Mouse (Mus musculus) CH12.LX (cell line): ENCODE measurements around the gene Eif2ak2. TPM values are rescaled to one million over a fixed set of nuclear protein-coding genes. Genes with fewer than 3 reads are reported as not detected.
A peak's percentile ranks its signal among the peaks of the same experiment; 100 is the strongest.

Source experiments
- DNase-seq: peaks from one replicate; pipeline ENCODE4 v3.0.0-alpha.2; 2013; ENCODE audit errors: extremely low read depth
- H3K27ac ChIP-seq: 2 replicates; pipeline ENCODE4 v1.5.1; 2012; ENCODE audit warnings: low read depth, mild to moderate bottlenecking, control low read depth, moderate library complexity; ENCODE audit not compliant: insufficient read depth
- H3K27me3 ChIP-seq: replicated peaks from 2 replicates; pipeline ENCODE3; 2012; ENCODE audit warnings: inconsistent platforms
- H3K36me3 ChIP-seq, 2 experiments: replicated peaks in 1 of 2; 2 replicates each; pipeline versions ENCODE3 to v1.6.1; 2012; ENCODE audit warnings: inconsistent platforms in 1 of 2, low read length in 1 of 2, mild to moderate bottlenecking in 1 of 2, mixed read lengths in 1 of 2, moderate library complexity in 1 of 2; ENCODE audit not compliant: control insufficient read depth in 1 of 2, insufficient read depth in 1 of 2
- H3K4me1 ChIP-seq, 2 experiments: 2 replicates each; pipeline ENCODE4 v1.6.1; 2012; ENCODE audit warnings: inconsistent platforms in 1 of 2, moderate library complexity in 1 of 2; ENCODE audit not compliant: insufficient read depth in 2 of 2, control insufficient read depth in 1 of 2
- H3K4me2 ChIP-seq: 2 replicates; pipeline ENCODE4 v1.6.1; 2012; ENCODE audit warnings: low read depth, mild to moderate bottlenecking, control low read depth; ENCODE audit not compliant: poor library complexity, insufficient read depth, severe bottlenecking
- H3K4me3 ChIP-seq, 3 experiments: fragments of 150-350 bp in 1 of 3; sonication (generic) in 1 of 3; replicated peaks in 1 of 3; 2 replicates each; pipeline versions ENCODE3 to v1.5.1; 2011 to 2012; ENCODE audit warnings: low read depth in 2 of 3, low read length in 2 of 3, mild to moderate bottlenecking in 2 of 3, moderate library complexity in 2 of 3, control low read depth in 1 of 3, improper control_type of control experiment in 1 of 3, inconsistent platforms in 1 of 3, mixed read lengths in 1 of 3; ENCODE audit not compliant: poor library complexity in 1 of 3
- H3K79me2 ChIP-seq: replicated peaks from 2 replicates; pipeline ENCODE4 v1.6.1; 2012; ENCODE audit warnings: mild to moderate bottlenecking, moderate library complexity; ENCODE audit not compliant: control insufficient read depth, poor library complexity, insufficient read depth, severe bottlenecking; ENCODE audit errors: extremely low read depth
- H3K9ac ChIP-seq: 2 replicates; pipeline ENCODE4 v1.6.1; 2012; ENCODE audit warnings: low read depth, mild to moderate bottlenecking, control low read depth, moderate library complexity; ENCODE audit not compliant: insufficient read depth
- H3K9me3 ChIP-seq: replicated peaks from 2 replicates; pipeline ENCODE3; 2012; ENCODE audit warnings: low read length, inconsistent platforms, mixed read lengths
- BHLHE40 ChIP-seq: IDR thresholded peaks from 2 replicates; pipeline ENCODE4 v1.6.1; 2011; ENCODE audit warnings: mild to moderate bottlenecking, low read depth, low read length, improper control_type of control experiment
- CTCF ChIP-seq, 2 experiments: IDR thresholded peaks in 1 of 2; conservative IDR thresholded peaks in 1 of 2; 2 replicates each; pipeline ENCODE4 v1.5.1; 2011 to 2012; ENCODE audit warnings: low read depth in 2 of 2, low read length in 2 of 2, improper control_type of control experiment in 1 of 2, inconsistent platforms in 1 of 2, mild to moderate bottlenecking in 1 of 2, moderate library complexity in 1 of 2
- E2F4 ChIP-seq: IDR thresholded peaks from 2 replicates; pipeline ENCODE4 v1.6.1; 2011; ENCODE audit warnings: low read depth, low read length, improper control_type of control experiment; ENCODE audit not compliant: insufficient replicate concordance
- ELF1 ChIP-seq: IDR thresholded peaks from 2 replicates; pipeline ENCODE4 v1.6.1; 2014; ENCODE audit warnings: low read depth, mild to moderate bottlenecking, inconsistent platforms, low read length, improper control_type of control experiment
- EP300 ChIP-seq: IDR thresholded peaks from 2 replicates; pipeline ENCODE4 v1.6.1; 2011; ENCODE audit warnings: low read length, improper control_type of control experiment
- GABPA ChIP-seq: IDR thresholded peaks from 2 replicates; pipeline ENCODE4 v1.6.1; 2012; ENCODE audit warnings: low read depth, low read length, improper control_type of control experiment, inconsistent platforms; ENCODE audit not compliant: insufficient replicate concordance
- HCFC1 ChIP-seq: IDR thresholded peaks from 2 replicates; pipeline ENCODE4 v1.6.1; 2012; ENCODE audit warnings: low read depth, mild to moderate bottlenecking, inconsistent platforms, low read length, improper control_type of control experiment
- IRF4 ChIP-seq: IDR thresholded peaks from 2 replicates; pipeline ENCODE4 v1.6.1; 2014; ENCODE audit warnings: low read depth, mild to moderate bottlenecking, inconsistent platforms, low read length, improper control_type of control experiment
- MEF2A ChIP-seq: IDR thresholded peaks from 2 replicates; pipeline ENCODE4 v1.6.1; 2014; ENCODE audit warnings: low read depth, mild to moderate bottlenecking, inconsistent platforms, low read length, improper control_type of control experiment, borderline replicate concordance
- MYC ChIP-seq: IDR thresholded peaks from 2 replicates; pipeline ENCODE4 v1.6.1; 2011; ENCODE audit warnings: low read depth, mild to moderate bottlenecking, improper control_type of control experiment, low read length
- NELFE ChIP-seq: IDR thresholded peaks from 2 replicates; pipeline ENCODE4 v1.6.1; 2011; ENCODE audit warnings: low read depth, low read length, improper control_type of control experiment
- NRF1 ChIP-seq: IDR thresholded peaks from 2 replicates; pipeline ENCODE4 v1.6.1; 2014; ENCODE audit warnings: low read depth, mild to moderate bottlenecking, inconsistent platforms, low read length, improper control_type of control experiment, moderate library complexity
- PAX5 ChIP-seq: IDR thresholded peaks from 2 replicates; pipeline ENCODE4 v1.6.1; 2012; ENCODE audit warnings: low read length, inconsistent platforms, mixed read lengths
- POLR2AphosphoS2 ChIP-seq: IDR thresholded peaks from 2 replicates; pipeline ENCODE4 v1.6.1; 2011; ENCODE audit warnings: low read depth, low read length, improper control_type of control experiment
- RAD21 ChIP-seq: IDR thresholded peaks from 2 replicates; pipeline ENCODE4 v1.6.1; 2011; ENCODE audit warnings: low read depth, mild to moderate bottlenecking, low read length, improper control_type of control experiment, moderate library complexity
- SIN3A ChIP-seq: IDR thresholded peaks from 2 replicates; pipeline ENCODE4 v1.6.1; 2012; ENCODE audit warnings: low read length, improper control_type of control experiment, inconsistent platforms
- TBP ChIP-seq: conservative IDR thresholded peaks from 2 replicates; pipeline ENCODE4 v1.6.1; 2011; ENCODE audit warnings: low read depth, low read length, improper control_type of control experiment
- UBTF ChIP-seq: IDR thresholded peaks from 2 replicates; pipeline ENCODE4 v1.6.1; 2012; ENCODE audit warnings: low read depth, mild to moderate bottlenecking, inconsistent platforms, low read length, improper control_type of control experiment, moderate library complexity
- USF1 ChIP-seq: IDR thresholded peaks from 2 replicates; pipeline ENCODE4 v1.6.1; 2014; ENCODE audit warnings: low read depth, mild to moderate bottlenecking, inconsistent platforms, low read length, improper control_type of control experiment
- USF2 ChIP-seq: conservative IDR thresholded peaks from 2 replicates; pipeline ENCODE4 v1.6.1; 2011; ENCODE audit warnings: low read depth, low read length, improper control_type of control experiment
- ZMIZ1 ChIP-seq: IDR thresholded peaks from 2 replicates; pipeline ENCODE4 v1.6.1; 2012; ENCODE audit warnings: low read depth, mild to moderate bottlenecking, inconsistent platforms, low read length, improper control_type of control experiment
- dilution Hi-C: fragments of 300-500 bp; cut with MboI; formaldehyde crosslinking; loops from 2 replicates; pipeline ENCODE4 v1.14.3; 2020; ENCODE audit warnings: low sequenced_read_pairs; ENCODE audit not compliant: extremely low pct_unique_long_range_greater_than_20kb, extremely low pct_ligation_motif_present
- in situ Hi-C: fragments of 300-500 bp; cut with MboI; formaldehyde crosslinking; loops from 3 replicates; pipeline ENCODE4 v1.14.3; 2019; ENCODE audit warnings: low sequenced_read_pairs, low pct_ligation_motif_present, low pct_unique_long_range_greater_than_20kb, mixed read lengths
- polyA plus RNA-seq: library from polyadenylated mRNA; unstranded; fragments of >175 nt; gene quantifications from 2 replicates; pipeline ENCODE4 v1.2.1, GENCODE M21; 2012; ENCODE audit warnings: low read depth; ENCODE audit not compliant: insufficient read length
- total RNA-seq, 2 experiments: library from RNA; depleted of rRNA; stranded (reverse); fragments of 300-350 nt in 1 of 2; fragments of >200 nt in 1 of 2; gene quantifications; 2 replicates each; pipeline ENCODE4 v1.2.3; 2012 to 2014

Gene Eif2ak2
- total and polyA plus RNA-seq, 3 experiments, result 9.8 to 25.0 (median 13.6) TPM

DNA sequence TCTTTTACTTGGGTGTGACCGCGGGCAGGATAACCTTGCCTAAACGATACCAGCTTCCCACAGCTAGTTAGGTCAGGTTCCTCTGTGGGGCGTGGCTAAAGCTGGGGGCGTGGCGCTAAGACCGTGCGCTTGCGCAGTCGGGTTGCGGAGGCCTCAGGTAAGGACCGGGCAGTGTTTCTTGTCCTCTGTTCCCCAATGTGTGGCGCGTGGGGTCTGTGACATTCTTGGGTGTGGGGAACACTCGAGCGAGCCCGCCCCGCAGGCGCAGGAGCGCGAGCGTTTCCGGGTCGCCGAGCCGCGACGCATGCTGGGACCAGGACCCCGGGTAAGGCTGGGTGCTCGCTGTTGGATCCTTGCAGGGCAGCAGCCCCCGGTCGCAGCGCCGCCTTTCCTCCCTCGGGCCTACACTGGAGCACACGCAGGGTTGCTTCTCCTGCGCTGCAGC lies 34.0 kb upstream of the Eif2ak2 start, which contains the start of gene Cebpzos (continued):
- TF ChIP-seq ZMIZ1 (peak; percentile 61), NRF1 (peak; percentile 91), E2F4 (no peak), RAD21 (no peak), EP300 (no peak), PAX5 (no peak), POLR2AphosphoS2 (peak; percentile 71; the same call in 1 of the 2 replicates), UBTF (no peak)
- TF ChIP-seq, all 38 proteins: peak for 16

DNA sequence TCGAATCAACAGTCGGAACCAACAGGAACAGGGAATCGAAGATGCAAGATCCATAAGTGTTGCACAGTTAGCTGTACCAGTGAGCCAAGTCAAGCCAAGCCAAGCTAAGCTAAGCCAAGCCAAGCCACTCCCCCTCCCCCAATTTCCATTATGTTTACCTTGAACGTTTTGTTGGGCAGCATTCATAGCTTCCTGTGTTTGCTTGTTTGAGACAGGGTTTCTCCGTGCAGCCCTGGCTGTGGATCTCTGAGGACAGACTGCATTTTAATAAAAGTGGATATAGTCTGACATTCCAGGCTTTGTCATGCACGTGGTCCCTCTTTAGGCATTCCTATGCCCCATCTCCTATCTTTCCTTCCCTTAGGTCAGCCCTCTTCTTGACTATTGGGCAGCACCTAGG lies 33.4 kb upstream of the Eif2ak2 start:
- Histone ChIP-seq H3K9me3 (no peaks in the 10 kb centered on the region), H3K27ac (peak overlapping the region; percentile 56; the same call in 1 of the 2 replicates), H3K36me3 (peaks cover 23 to 28% of the 10 kb centered on the region in 2 experiments), H3K79me2 (no peaks in the 10 kb centered on the region), H3K4me2 (peak overlapping the region; percentile 76), H3K4me3 (peak overlapping the region; percentile 74 to 91 (median 84)), H3K4me1 (peaks cover 2 to 17% of the 10 kb centered on the region in 2 experiments; a peak in 2 of 4 replicates), H3K9ac (peak overlapping the region; percentile 76), H3K27me3 (no peaks in the 10 kb centered on the region)
- in situ Hi-C loops, result loop anchor here (5.0 kb wide), 1 partner anchor 33 kb away; the partner anchor contains the start of gene Eif2ak2
- no peak for DNase-seq
- dilution Hi-C loops, result no loop called here
- TF ChIP-seq UBTF (no peak), SIN3A (peak; percentile 3; the same call in 1 of the 2 replicates), GABPA (no peak), IRF4 (no peak), ELF1 (no peak), BHLHE40 (no peak), TBP (no peak), HCFC1 (no peak), USF2 (no peak), NELFE (no peak), USF1 (no peak), CTCF (conservative IDR thresholded peaks at IDR 0.05 in 1 of 2, IDR thresholded peaks at IDR 0.05 in 1 of 2; ENCODE audit: low read depth in 2 of 2, low read length in 2 of 2) (no peak), MEF2A (no peak), MYC (0 out of 2 replicates have a peak, but pooled peaks have one; percentile 10)
